Mouse (Mus musculus) spleen, adult 2 months (tissue): ENCODE measurements around the gene Pmm2.

Source experiments
- CTCF ChIP-seq: fragments of 200-500 bp; IDR thresholded peaks from 2 replicates; pipeline ENCODE4 v1.5.1; 2011; ENCODE audit warnings: mild to moderate bottlenecking, inconsistent platforms; ENCODE audit not compliant: insufficient read depth, insufficient read length, insufficient replicate concordance; ENCODE audit errors: extremely low read depth
- POLR2A ChIP-seq: fragments of 200-500 bp; IDR thresholded peaks from 2 replicates; pipeline ENCODE4 v1.6.1; 2011; ENCODE audit warnings: low read depth, low read length, inconsistent platforms

DNA sequence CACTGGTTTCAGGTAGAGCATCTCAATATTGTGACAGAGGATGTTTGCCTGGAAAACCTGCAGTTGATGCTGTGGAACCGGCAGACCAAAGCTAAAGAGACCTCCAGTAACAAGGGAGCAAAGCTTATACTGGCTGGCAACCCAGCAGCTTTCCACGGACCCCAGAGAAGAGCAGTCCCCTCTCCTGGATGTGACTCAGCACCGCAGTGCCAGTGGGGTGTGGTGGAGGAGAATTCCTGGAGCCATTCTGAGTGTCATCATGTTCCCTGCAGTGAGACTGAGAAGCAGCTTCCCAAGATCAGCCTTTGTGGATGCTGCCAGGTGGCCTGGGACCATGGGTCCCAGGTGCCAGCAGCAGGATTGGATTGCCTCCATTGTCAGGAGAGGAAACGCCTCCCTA, 24.4 kb upstream of the Pmm2 start:
- TF ChIP-seq CTCF (no peak), POLR2A (no peak)
